Mouse (Mus musculus): ENCODE data around the gene Gstcd.

DNA sequence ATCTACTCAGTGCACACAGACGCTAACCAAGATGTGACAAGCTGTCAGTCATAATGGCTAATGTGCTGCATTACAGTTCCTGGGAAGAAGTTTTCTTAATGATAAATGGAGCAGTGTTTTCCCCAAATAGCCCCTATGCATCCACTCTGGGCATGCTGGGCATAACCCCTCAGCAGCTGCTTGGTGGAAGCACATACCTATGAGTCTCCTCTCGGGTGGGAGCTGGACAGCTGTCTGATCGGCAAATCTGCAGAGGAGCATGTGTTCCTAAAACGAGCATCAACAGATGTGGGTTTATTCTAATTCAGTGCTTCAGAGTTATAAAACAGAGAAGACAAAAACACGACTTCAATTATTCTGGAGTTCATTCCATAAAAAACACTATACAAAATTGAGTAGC is 105.6 kb downstream of the Gstcd start:
- TF ChIP-seq CTCF (IDR thresholded peaks at IDR 0.05; ENCODE audit: low read depth, low read length): no peak
- TF ChIP-seq POLR2A (IDR thresholded peaks at IDR 0.05; ENCODE audit: extremely low read depth, insufficient read depth, low read length): no peak

All from liver, adult 2 months (tissue).